Mouse (Mus musculus) gastrocnemius, adult 8-10 months (tissue): ENCODE data around the gene Sh3gl1. TPM values are rescaled to one million over a fixed set of nuclear protein-coding genes. Genes with fewer than 3 reads are reported as not detected.

Experiments
- DNase-seq, 2 experiments: peaks; one replicate each; pipeline ENCODE4 v3.0.0; 2022; ENCODE audit warnings: low spot score in 2 of 2
- total RNA-seq, 4 experiments: library from RNA; stranded (reverse); gene quantifications; 2 replicates each; pipeline ENCODE4 v1.2.4; 2022

The Sh3gl1 gene
- total RNA-seq, 4 experiments from 2014 or later = 5.5 to 8.9 (median 7.6) TPM

GRCm38 (mm10) chr17:56040030-56040856 is 3.8 kb upstream of the Sh3gl1 start, which contains the start of gene Chaf1a:
TSS of gene Chaf1a (plus strand) at chr17:56040439.
- peak; percentile 91 to 95 for DNase-seq

DNA sequence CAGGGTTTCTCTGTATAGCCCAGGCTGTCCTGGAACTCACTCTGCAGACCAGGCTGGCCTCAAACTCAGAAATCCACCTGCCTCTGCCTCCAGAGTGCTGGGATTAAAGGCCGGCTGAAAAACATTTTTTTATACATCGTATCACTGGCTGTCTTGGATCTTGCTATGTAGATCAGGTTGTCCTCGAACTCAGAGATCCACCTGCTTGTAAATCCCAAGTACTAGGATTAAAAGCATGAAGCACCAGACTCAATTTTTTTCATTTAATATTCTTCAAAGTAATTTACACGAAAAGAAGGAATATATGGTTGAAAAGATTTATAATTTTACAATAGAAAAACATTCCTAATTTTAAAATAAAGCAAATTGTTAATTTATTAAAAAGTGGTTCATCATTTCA is 2.9 kb upstream of the Sh3gl1 start:
- no peak for DNase-seq

GRCm38 (mm10) chr17:56038583-56039261 is 2.3 kb upstream of the Sh3gl1 start:
- no peak for DNase-seq

DNA sequence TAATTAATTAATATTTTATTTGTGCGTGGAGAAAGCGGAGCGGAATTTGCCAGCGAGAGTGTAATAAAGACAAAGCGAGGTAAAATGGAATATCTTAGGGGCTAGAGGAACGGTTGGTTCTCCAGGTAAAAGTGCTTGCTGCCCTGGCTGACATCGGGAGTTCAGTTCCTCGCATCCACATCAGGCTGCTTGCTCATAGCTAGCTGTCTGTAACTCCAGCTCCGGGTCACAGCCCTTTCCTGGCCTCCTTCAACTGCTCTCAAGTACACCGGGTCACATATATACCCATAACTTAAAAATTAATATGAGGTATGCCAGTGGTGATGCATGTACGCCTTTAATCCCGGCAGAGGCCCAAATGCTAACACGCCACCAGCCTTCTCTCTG is 459 bp upstream of the Sh3gl1 start:
- no peak for DNase-seq

GRCm38 (mm10) chr17:56035216-56035615 is 1.2 kb downstream of the Sh3gl1 start:
- no peak for DNase-seq

- no peak for DNase-seq
Observed at GRCm38 (mm10) chr17:56034726-56035100, 1.7 kb downstream of the Sh3gl1 start.

- DNase-seq = peak in 1 of 2 experiments; percentile 40
Observed at GRCm38 (mm10) chr17:56034040-56034725, 2.3 kb downstream of the Sh3gl1 start.

DNA sequence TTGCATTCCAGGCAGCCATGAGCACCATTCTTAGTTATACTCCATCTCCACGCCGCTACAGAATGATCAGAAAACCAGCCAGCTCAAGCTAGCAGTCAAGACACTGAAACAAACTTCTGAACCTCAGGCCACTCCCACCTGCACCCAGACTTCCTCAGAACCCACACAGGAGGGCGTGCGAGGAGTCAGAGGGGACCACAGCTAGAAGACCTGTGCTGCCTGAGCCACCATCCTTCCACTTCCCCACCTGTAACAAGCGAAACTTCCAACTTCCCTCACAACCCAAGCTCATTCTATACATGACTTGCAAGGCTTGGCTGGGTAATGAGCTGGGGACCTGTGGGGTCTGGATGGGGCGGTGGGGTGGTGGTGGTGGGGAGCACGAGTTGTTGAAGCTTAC is 3.6 kb downstream of the Sh3gl1 start:
- no peak for DNase-seq

DNA sequence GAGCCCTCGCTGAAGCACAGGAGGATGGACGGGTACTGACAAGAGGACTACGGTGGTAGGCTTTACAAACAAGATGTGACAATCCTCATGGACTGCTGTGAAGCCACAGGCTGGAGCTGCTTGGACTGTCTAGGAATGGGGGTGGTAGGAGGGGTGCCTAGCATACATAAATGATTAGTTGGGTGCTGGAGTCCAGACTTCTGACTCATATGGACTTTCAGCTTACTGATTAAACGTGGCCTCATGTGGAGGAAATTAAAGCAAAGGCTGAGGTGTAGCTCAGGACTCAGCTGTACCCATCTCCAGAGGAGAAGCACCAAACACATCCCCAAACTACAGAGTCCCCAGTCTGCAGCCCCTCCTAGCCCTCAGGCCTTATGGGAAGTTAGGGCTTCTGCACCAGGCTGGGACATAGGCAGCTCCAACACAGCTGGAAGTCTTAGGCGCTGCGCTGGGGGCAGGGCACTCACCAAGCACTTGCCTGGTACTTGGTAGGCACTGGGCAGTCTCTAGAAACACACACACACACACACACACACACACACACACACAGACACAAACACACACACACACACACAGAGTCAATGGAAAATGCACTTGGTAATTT is 4.2 kb downstream of the Sh3gl1 start:
- DNase-seq = no peak

DNA sequence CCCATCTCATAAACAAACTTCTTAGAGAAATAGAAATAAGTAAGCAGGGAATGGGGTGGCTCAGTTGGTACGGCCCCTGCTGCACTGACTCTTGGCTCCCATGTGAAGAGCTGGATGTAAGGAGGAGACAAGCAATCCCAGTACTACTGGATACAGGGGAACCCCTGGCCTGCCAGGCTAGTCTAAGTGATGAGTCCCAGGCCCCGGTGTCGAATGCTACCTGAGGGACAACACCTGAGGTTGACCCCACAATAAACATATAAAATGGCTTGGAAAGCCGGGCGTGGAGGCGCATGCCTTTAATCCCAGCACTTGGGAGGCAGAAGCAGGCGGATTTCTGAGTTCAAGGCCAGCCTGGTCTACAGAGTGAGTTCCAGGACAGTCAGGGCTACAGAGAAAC is 5.0 kb downstream of the Sh3gl1 start:
- no peak for DNase-seq

- no peak for DNase-seq
Observed at GRCm38 (mm10) chr17:56030919-56031318, 5.5 kb downstream of the Sh3gl1 start.

GRCm38 (mm10) chr17:56030238-56030870 is 6.1 kb downstream of the Sh3gl1 start:
- DNase-seq = no peak

GRCm38 (mm10) chr17:56027801-56028441 is 8.5 kb downstream of the Sh3gl1 start:
- DNase-seq = peak; percentile 76 to 77

GRCm38 (mm10) chr17:56026881-56027280 is 9.6 kb downstream of the Sh3gl1 start:
- no peak for DNase-seq

DNA sequence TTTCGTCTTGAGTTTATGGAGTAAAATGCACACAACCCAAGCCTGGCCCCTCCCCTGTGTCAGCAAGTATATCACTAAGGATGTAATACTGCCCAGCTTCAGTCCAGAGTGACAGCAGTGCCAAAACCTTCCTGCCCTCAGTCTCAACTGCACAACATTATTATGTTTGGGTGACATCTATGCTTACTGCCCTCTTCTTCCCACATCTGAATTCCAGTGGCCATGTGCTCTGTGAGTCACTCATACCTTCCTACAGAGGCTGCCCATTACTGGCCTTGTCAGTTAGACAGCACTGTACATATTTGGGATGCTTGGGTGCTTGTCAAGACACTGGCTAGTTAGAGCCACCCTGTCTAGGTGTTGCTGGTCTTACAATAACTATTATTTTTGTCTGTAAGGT is 10.1 kb downstream of the Sh3gl1 start:
- no peak for DNase-seq

DNA sequence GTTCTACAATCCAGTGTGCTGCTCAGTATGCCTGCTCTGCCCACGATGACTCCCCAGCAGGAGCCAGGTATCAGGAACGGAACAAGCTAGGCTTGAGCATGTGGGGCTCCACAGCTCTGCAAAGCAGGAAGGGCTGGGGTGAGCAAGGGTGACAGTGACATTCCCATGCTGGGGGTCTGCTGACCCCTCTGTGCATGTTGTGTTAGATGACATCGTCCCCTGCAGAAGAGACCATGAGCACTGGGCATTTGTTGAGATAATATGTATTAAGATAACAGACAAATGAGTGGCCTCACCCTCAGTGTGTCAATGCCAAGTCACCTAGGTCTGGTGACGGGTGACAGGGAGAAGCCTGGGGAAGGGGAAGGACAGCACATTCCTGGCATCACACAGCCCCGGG is 11.5 kb downstream of the Sh3gl1 start:
- no peak for DNase-seq

DNA sequence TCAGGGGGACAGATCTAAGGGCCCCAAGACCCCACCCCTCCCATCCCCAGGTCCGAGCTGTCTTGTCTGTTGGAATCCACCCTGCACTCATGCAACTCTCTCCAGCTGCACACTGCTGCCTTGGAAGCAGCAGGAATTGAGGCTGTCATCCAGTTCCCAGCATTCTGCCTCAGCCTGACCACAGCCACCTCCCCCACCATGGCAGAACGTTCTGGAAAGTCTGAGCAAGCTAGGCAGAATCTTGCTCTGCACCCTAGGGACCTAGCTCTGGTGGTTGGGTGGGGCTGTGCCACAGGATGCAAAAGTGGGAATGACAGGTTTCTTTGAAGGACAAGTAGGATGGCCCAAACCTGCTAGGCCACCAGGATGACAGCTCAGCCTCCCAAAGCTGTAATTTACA is 12.0 kb downstream of the Sh3gl1 start:
- DNase-seq = peak in 1 of 2 experiments; percentile 3

- DNase-seq = peak in 1 of 2 experiments; percentile 5
Observed at GRCm38 (mm10) chr17:56023386-56023785, 13.0 kb downstream of the Sh3gl1 start.

DNA sequence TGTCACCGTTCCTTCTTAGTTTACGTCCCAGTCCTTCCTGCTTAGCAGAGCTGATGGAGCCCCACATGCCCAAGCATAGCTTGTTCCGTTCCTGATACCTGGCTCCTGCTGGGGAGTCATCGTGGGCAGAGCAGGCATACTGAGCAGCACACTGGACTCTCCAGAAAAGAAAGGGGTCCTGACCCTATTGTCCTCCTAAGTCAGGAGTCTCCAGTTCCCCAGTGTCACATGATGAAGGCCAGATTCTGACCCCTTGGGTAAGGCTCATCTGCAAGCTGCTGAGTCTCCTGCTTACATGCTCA is 13.5 kb downstream of the Sh3gl1 start:
- no peak for DNase-seq

GRCm38 (mm10) chr17:56022131-56022988 is 14.1 kb downstream of the Sh3gl1 start:
- DNase-seq = peak in 1 of 2 experiments; percentile 7
